Comparison of ENCODE assay signal across 18 mouse cellular contexts in genomic region chr2:33492041-33492440, GRCm38 (mm10).
"Had no signal": no experiment of that assay in that cellular context is flagged by ENCODE, and none has a peak within 500 bp of the region (broad histone marks: within the 10 kb centered on the region; RNA-seq: fewer than 3 reads in every experiment).

No protein-coding gene starts in this region.

- DNase-seq: gastrocnemius, adult 2 months; gastrocnemius, postnatal 10 days; gastrocnemius, postnatal 36 days; heart, adult 11 months; heart, adult 2 months; heart, postnatal 10 days; heart, postnatal 4 days; kidney, adult 11 months; kidney, adult 2 months; kidney, adult 9 months; kidney, postnatal 14 days; kidney, postnatal 36 days; layer of hippocampus, adult 9-11 months; layer of hippocampus, postnatal 36 days; left cerebral cortex, postnatal 4 days had no signal

- ATAC-seq: hindbrain, embryonic 16.5 days; intestine, embryonic 16.5 days; liver, embryonic 12.5 days had no signal
